ENCODE assay signal across 10 mouse cellular contexts in genomic region chr3:103601011-103601410, GRCm38 (mm10). TPM values are rescaled to one million over a fixed set of nuclear protein-coding genes. Genes with fewer than 3 reads are reported as not detected.
DNase-seq lines count a peak whose midpoint lies in the region; ATAC-seq and TF ChIP-seq lines count a peak whose summit lies in the region.
"Had no signal": no experiment of that assay in that cellular context is flagged by ENCODE, and none has a peak within 500 bp of the region (broad histone marks: within the 10 kb centered on the region; RNA-seq: fewer than 3 reads in every experiment).

No protein-coding gene starts in this region.

- H3K4me2 ChIP-seq in forebrain, postnatal 0 days (ENCODE audit: low read depth): no peak overlapping the region
- no peak overlapping the region for H3K4me2 ChIP-seq in forebrain, embryonic 16.5 days (ENCODE audit: low read length)

- peak; percentile 27; the same call in 1 of the 2 replicates for ATAC-seq in forebrain, postnatal 0 days
- ATAC-seq in forebrain, embryonic 16.5 days: no peak

- no peak for DNase-seq in forebrain, postnatal 0 days
- peak; percentile 35 for DNase-seq in right cerebral cortex, postnatal 25 days
- DNase-seq in right cerebral cortex, postnatal 10 days (ENCODE audit: low spot score in 2 of 2): no peak
- peak; percentile 18 to 19 for DNase-seq in heart, postnatal 14 days
- DNase-seq in gastrocnemius, postnatal 25 days: no peak
- no peak for DNase-seq in kidney, adult 9 months
- DNase-seq in kidney, postnatal 14 days: no peak

- no peak for TF ChIP-seq CTCF in forebrain, postnatal 0 days (IDR thresholded peaks at IDR 0.05; ENCODE audit: low read depth)

- no peaks in the 10 kb centered on the region for H3K36me3 ChIP-seq in forebrain, postnatal 0 days (ENCODE audit: insufficient read depth)
- H3K36me3 ChIP-seq in forebrain, embryonic 16.5 days (ENCODE audit: control insufficient read depth, insufficient read depth): no peaks in the 10 kb centered on the region

- no peak overlapping the region for H3K9ac ChIP-seq in forebrain, postnatal 0 days
- no peak overlapping the region for H3K9ac ChIP-seq in forebrain, embryonic 16.5 days (replicated peaks; ENCODE audit: low read depth, low read length)

- H3K4me3 ChIP-seq in forebrain, postnatal 0 days (ENCODE audit: low read depth, low read length): no peak overlapping the region
- no peak overlapping the region for H3K4me3 ChIP-seq in forebrain, embryonic 16.5 days (replicated peaks; ENCODE audit: low read length)

- no peaks in the 10 kb centered on the region for H3K27me3 ChIP-seq in forebrain, postnatal 0 days (ENCODE audit: insufficient read depth, low read length)
- no peaks in the 10 kb centered on the region for H3K27me3 ChIP-seq in forebrain, embryonic 16.5 days (replicated peaks; ENCODE audit: control insufficient read depth, insufficient read depth, low read length)

- no peaks in the 10 kb centered on the region for H3K9me3 ChIP-seq in forebrain, postnatal 0 days (ENCODE audit: low read length)
- H3K9me3 ChIP-seq in forebrain, embryonic 16.5 days (ENCODE audit: control insufficient read depth, low read length): no peaks in the 10 kb centered on the region

- no peak overlapping the region for H3K27ac ChIP-seq in forebrain, postnatal 0 days (ENCODE audit: low read depth, low read length)
- H3K27ac ChIP-seq in forebrain, embryonic 16.5 days (ENCODE audit: low read length): no peak overlapping the region

- no peaks in the 10 kb centered on the region for H3K4me1 ChIP-seq in forebrain, postnatal 0 days (ENCODE audit: insufficient read depth)
- H3K4me1 ChIP-seq in forebrain, embryonic 16.5 days (replicated peaks; ENCODE audit: control insufficient read depth, insufficient read depth, low read length): peaks cover 6% of the 10 kb centered on the region; the same call in 1 of the 2 replicates

- WGBS in forebrain, postnatal 0 days: 48% methylated on average over 7 of the region's 7 CpGs
- WGBS in forebrain, embryonic 16.5 days: 46% methylated on average over 7 of the region's 7 CpGs

- intact Hi-C loops in heart, postnatal 14 days (cut with DNase I): no loop called here

RNA-seq across cellular contexts. Expression of gene Syt6, which starts 26.0 kb away (rescaled TPM):
- 43.3 and 44.2 TPM in 2 replicates for total RNA-seq in forebrain, postnatal 0 days (2014; rRNA removed)
- polyA plus RNA-seq in forebrain, postnatal 0 days (2015; fragmentation: Nextera tagmentation; extraction: Ambion mirVana): 21.0 and 22.2 TPM in 2 replicates
- polyA plus RNA-seq in forebrain, embryonic 16.5 days (2015; fragmentation: Nextera tagmentation; extraction: Ambion mirVana): 23.5 and 25.4 TPM in 2 replicates
- not detected for total RNA-seq in heart, postnatal 14 days (2021)
- not detected for total RNA-seq in gastrocnemius, postnatal 25 days (2021)
- polyA plus RNA-seq: gonadal fat pad, adult 2 months had no signal

RNA-seq across cellular contexts. Expression of gene Atg4a-ps, which starts 44.9 kb away (rescaled TPM):
- total RNA-seq in forebrain, postnatal 0 days (2014; rRNA removed): 0.29 TPM in 1 of 2 replicates, not detected in the other
- 0.09 and 0.33 TPM in 2 replicates for polyA plus RNA-seq in forebrain, postnatal 0 days (2015; fragmentation: Nextera tagmentation; extraction: Ambion mirVana)
- polyA plus RNA-seq in forebrain, embryonic 16.5 days (2015; fragmentation: Nextera tagmentation; extraction: Ambion mirVana): 0.16 and 0.17 TPM in 2 replicates
- 1 to 10 TPM in 1 of 2 experiments, not detected in 1; 2.7 TPM for total RNA-seq in heart, postnatal 14 days (2021)
- 1 to 10 TPM in 1 of 2 experiments, not detected in 1; 4.3 TPM for total RNA-seq in gastrocnemius, postnatal 25 days (2021)
- polyA plus RNA-seq: neural tube, embryonic 14.5 days had no signal

Comparison
In these comparisons a context has a peak if more than half of its experiments do, and no peak if none do; other contexts are left out.
1. DNase-seq: peak in right cerebral cortex, postnatal 25 days (single experiment) and heart, postnatal 14 days (2 of 2); none in forebrain, postnatal 0 days (single experiment), right cerebral cortex, postnatal 10 days (0 of 2), gastrocnemius, postnatal 25 days (single experiment), kidney, adult 9 months (single experiment) and kidney, postnatal 14 days (single experiment).
2. RNA of gene Syt6, which starts 26.0 kb away (total RNA-seq): 43.3 to 44.2 TPM in forebrain, postnatal 0 days; not detected in gastrocnemius, postnatal 25 days and not detected in heart, postnatal 14 days; every median in the first group is over 10 times any median in the second.